ENCODE assay signal across 15 mouse cellular contexts in the genomic region with DNA sequence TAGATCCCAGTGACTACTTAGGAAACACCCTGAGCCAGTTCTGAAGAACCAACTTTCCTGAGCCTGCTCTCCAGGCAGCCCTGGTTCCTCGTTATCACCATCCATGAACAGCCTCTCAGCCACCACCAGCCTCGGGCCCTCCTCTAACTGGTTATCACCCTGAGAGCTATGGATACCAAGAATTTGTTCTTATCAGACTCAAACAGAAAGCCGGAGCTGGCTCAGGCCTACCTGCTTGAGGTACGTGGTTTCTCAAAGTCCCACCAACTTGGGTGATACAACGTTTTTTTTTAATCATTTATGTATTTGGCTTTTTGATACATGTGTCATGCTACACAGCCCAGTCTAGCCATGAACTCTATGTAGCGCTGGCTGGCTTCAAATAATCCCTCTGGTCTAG. TPM values are rescaled to one million over a fixed set of nuclear protein-coding genes. Genes with fewer than 3 reads are reported as not detected.
DNase-seq lines count a peak whose midpoint lies in the region; ATAC-seq and TF ChIP-seq lines count a peak whose summit lies in the region.
"Had no signal": no experiment of that assay in that cellular context is flagged by ENCODE, and none has a peak within 500 bp of the region (broad histone marks: within the 10 kb centered on the region; RNA-seq: fewer than 3 reads in every experiment).

No protein-coding gene starts in this region.

- TF ChIP-seq POLR2A in bone marrow, adult 2 months (IDR thresholded peaks at IDR 0.05; ENCODE audit: borderline replicate concordance, control insufficient read depth, low read depth, low read length), result 0 out of 2 replicates have a peak, but pooled peaks have one; percentile 8

- DNase-seq in c-Kit-positive CD71-positive TER-119-positive erythroid progenitor cells, embryonic 14.5 days (ENCODE audit: low spot score), result peak; percentile 92
- DNase-seq in spleen, postnatal 4 days (ENCODE audit: low spot score in 2 of 2), result peak; percentile 71 to 73
- no peak for DNase-seq in embryo, embryonic 9.5 days (ENCODE audit: extremely low spot score)
- DNase-seq in left cerebral cortex, adult 2 months (ENCODE audit: extremely low spot score in 1 of 2, low spot score in 2 of 2), result no peak
- DNase-seq in left cerebral cortex, postnatal 36 days (ENCODE audit: low spot score in 2 of 2), result no peak
- DNase-seq: adrenal gland, postnatal 25 days; cerebellum, adult 18-20 months; heart, postnatal 36 days; kidney, postnatal 25 days; lung, adult 18-20 months; thymus, postnatal 25 days had no signal

- ATAC-seq in liver, embryonic 15.5 days (ENCODE audit: insufficient read depth), result peak; percentile 91

- WGBS in bone marrow, adult 2 months, result 47% methylated on average over 6 of the region's 6 CpGs
- WGBS in liver, embryonic 15.5 days (ENCODE audit: insufficient replicate concordance), result 16% methylated on average over 6 of the region's 6 CpGs

- no peaks in the 10 kb centered on the region for H3K9me3 ChIP-seq in liver, embryonic 15.5 days (replicated peaks)
- H3K9me3 ChIP-seq: megakaryocyte, embryonic 14.5 days had no signal

- peak overlapping the region; percentile 85; the same call in 1 of the 2 replicates for H3K27ac ChIP-seq in bone marrow, adult 2 months (ENCODE audit: control insufficient read depth, insufficient read depth, low read depth, low read length, poor library complexity)
- H3K27ac ChIP-seq in liver, embryonic 15.5 days (replicated peaks), result peak overlapping the region; percentile 97
- no peak overlapping the region for H3K27ac ChIP-seq in left cerebral cortex, adult 2 months

- no peaks in the 10 kb centered on the region; the same call in 1 of the 2 replicates for H3K4me1 ChIP-seq in bone marrow, adult 2 months (ENCODE audit: control insufficient read depth, insufficient read depth, low read length)
- peaks cover 66% of the 10 kb centered on the region for H3K4me1 ChIP-seq in liver, embryonic 15.5 days (replicated peaks)

- intact Hi-C loops in left cerebral cortex, adult 2 months (cut with DNase I), result no loop called here
- intact Hi-C loops in left cerebral cortex, postnatal 36 days (cut with DNase I), result no loop called here

- H3K4me3 ChIP-seq in bone marrow, adult 2 months (replicated peaks; ENCODE audit: control insufficient read depth, low read depth, low read length), result no peak overlapping the region
- H3K4me3 ChIP-seq in liver, embryonic 15.5 days (replicated peaks), result peak overlapping the region; percentile 25
- H3K4me3 ChIP-seq in left cerebral cortex, adult 2 months, result no peak overlapping the region
- H3K4me3 ChIP-seq: megakaryocyte, embryonic 14.5 days; myocyte had no signal

- no peaks in the 10 kb centered on the region for H3K27me3 ChIP-seq in liver, embryonic 15.5 days
- H3K27me3 ChIP-seq: megakaryocyte, embryonic 14.5 days had no signal

- peak overlapping the region; percentile 56 for H3K9ac ChIP-seq in liver, embryonic 15.5 days

- peak overlapping the region; percentile 63 for H3K4me2 ChIP-seq in liver, embryonic 15.5 days

- H3K36me3 ChIP-seq in liver, embryonic 15.5 days (replicated peaks), result no peaks in the 10 kb centered on the region; the same call in 1 of the 2 replicates

- TF ChIP-seq CTCF in bone marrow, adult 2 months (IDR thresholded peaks at IDR 0.05; ENCODE audit: control insufficient read depth, insufficient read depth, low read length), result no peak
- no peak for TF ChIP-seq CTCF in left cerebral cortex, adult 2 months (IDR thresholded peaks at IDR 0.05)

RNA-seq across cellular contexts. Expression of gene Nipa1, which starts 4.6 kb away (rescaled TPM):
- polyA plus RNA-seq in bone marrow, adult 2 months (2011; ENCODE audit: insufficient read depth, insufficient read length, low replicate concordance, missing spikeins), result 6.1 and 9.6 TPM in 2 replicates
- 13.6 and 15.4 TPM in 2 replicates for polyA plus RNA-seq in liver, embryonic 15.5 days (2015; fragmentation: Nextera tagmentation; extraction: Ambion mirVana)
- 10 to 100 TPM; 58.5 to 62.1 TPM for total RNA-seq in left cerebral cortex, adult 2 months (2021)
- 10 to 100 TPM; 62.1 to 71.4 TPM for total RNA-seq in left cerebral cortex, postnatal 36 days (2021)

RNA-seq across cellular contexts. Expression of gene Herc2, which starts 34.8 kb away (rescaled TPM):
- 18.3 and 41.1 TPM in 2 replicates for polyA plus RNA-seq in bone marrow, adult 2 months (2011; ENCODE audit: insufficient read depth, insufficient read length, low replicate concordance, missing spikeins)
- 14.2 and 15.5 TPM in 2 replicates for polyA plus RNA-seq in liver, embryonic 15.5 days (2015; fragmentation: Nextera tagmentation; extraction: Ambion mirVana)
- 100 to 1,000 TPM; 145 to 150 TPM for total RNA-seq in left cerebral cortex, adult 2 months (2021)
- 100 to 1,000 TPM; 134 to 143 TPM for total RNA-seq in left cerebral cortex, postnatal 36 days (2021)

RNA-seq across cellular contexts. Expression of gene Nipa2, which starts 52.9 kb away (rescaled TPM):
- polyA plus RNA-seq in bone marrow, adult 2 months (2011; ENCODE audit: insufficient read depth, insufficient read length, low replicate concordance, missing spikeins), result 8.9 and 23.8 TPM in 2 replicates
- polyA plus RNA-seq in liver, embryonic 15.5 days (2015; fragmentation: Nextera tagmentation; extraction: Ambion mirVana), result 21.0 and 23.6 TPM in 2 replicates
- total RNA-seq in left cerebral cortex, adult 2 months (2021), result 10 to 100 TPM; 47.7 to 52.3 TPM
- total RNA-seq in left cerebral cortex, postnatal 36 days (2021), result 10 to 100 TPM; 51.0 to 59.2 TPM

Comparison
In these comparisons a context has a peak if more than half of its experiments do, and no peak if none do; other contexts are left out.
1. DNase-seq: peak in c-Kit-positive CD71-positive TER-119-positive erythroid progenitor cells, embryonic 14.5 days (single experiment) and spleen, postnatal 4 days (2 of 2); none in embryo, embryonic 9.5 days (single experiment), left cerebral cortex, adult 2 months (0 of 2) and left cerebral cortex, postnatal 36 days (0 of 2).